Mouse (Mus musculus) inflammation-experienced regulatory T-cells, adult 16 weeks (primary cell): ENCODE measurements around the gene E2f8. TPM values are rescaled to one million over a fixed set of nuclear protein-coding genes. Genes with fewer than 3 reads are reported as not detected.

Experiments
- polyA plus RNA-seq: library from polyadenylated mRNA; unstranded; fragments of 100-300 nt; shearing (Covaris generic); gene quantifications from one replicate; pipeline ENCODE4 v1.2.1, GENCODE M21; 2017

The E2f8 gene
- 2.4 TPM for polyA plus RNA-seq

DNA sequence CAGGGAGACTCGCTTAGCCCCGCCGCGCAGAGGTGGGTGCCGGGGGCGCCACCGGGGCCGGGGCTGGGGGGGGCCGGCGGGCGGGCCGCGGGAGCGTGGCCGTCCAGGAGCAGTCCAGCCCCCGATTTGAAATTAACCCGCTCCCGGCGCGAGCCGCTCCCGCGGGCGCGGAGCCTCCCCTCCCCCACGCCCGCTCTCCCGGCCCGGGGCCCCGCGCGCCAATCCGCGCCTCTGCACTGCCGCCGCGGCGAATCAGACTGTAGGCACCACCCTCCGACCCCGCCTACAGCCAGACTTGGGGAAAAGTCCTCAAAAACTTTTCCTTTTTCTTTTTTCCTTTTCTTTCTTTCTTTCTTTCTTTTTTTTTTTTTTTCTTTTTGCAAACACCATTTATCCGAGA, at the start of gene E2f8:
TSS of gene E2f8 (minus strand) at position 111 of the 400 bp plus-strand sequence.

DNA sequence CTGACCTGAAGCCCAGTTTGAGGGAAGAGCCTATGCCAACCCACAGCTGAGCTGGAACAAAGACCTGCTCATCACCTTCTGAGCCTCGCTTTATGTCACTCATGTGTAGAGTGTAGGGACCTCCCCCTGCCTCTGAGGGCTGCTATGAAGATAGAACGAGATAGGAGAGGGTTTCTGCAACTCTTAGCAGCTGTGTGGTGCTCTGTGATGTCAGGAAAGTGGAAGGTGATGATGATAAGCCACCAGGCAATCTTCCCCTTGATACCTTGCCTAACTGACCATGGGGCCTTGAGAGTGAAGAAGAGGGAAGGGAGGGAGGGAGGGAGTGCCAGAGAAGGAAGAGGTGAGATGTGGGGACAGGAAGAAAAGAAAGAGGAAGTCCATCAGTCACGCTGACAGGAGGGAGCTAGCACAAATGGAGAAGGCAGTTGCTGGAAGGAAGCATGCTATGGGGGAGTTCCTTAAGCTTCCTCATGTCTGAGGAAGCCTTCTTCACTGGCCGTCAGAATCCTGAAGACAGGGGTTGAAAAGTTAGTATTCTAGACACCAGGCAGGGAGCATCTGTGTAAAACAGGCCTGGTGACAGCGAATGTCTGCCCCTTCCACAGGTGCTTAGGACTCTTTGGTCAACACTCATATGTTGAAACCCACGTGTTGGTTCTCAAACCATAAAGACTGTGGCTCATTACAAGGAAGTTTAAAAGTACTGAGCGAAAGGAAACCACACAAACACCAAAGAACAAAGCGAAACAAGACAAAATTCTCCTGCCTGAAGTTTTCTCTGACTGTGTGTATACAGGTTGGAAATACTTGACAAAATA, 27.3 kb upstream of the E2f8 start, which contains the start of gene Nav2:
TSS of gene Nav2 (plus strand) at position 196 of the 821 bp plus-strand sequence.

DNA sequence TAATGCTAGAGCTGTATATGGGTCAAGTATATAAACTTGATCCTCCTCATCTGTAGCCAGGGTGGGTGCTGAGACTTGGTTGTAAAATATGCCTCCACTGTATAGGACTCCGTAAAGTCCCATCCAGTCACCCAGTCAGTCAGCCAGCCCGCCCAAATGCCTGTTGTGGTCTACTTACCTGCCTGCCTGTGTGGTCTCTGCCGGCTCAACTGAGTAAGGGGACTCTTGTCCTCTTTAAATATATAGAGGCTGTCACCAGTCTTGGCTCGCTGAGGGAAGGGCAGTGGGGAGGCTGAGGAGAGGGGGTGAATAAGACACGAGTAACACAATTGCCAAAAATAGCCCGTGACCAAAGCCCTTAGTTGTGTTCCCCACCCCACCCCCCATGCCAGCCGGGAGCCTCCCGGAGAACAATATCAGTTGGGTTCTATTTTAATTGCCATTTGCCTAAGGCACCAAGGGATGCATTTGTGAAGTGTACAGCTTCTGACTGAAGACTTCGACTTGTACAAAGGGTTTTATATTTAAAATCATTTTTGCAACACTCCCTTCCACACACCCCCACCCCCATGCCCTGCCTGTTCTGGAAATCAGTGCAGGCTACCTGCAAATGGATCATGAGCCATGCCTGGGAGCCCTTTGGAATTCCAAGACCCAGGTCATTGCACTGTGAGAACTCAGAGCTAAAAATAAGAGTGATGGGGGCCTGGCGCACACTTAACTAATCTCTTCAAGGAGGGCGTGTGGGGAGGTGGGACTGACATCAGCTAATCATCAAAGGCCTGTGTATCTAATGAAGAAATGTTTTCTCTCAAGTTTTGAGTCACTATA, 33.4 kb downstream of the E2f8 start, which contains the start of gene Csrp3:
TSS of gene Csrp3 (minus strand) at position 214 of the 831 bp plus-strand sequence.

Other genes with a start within 250 kb of the E2f8 start
- gene Mrgprb3, start 237.8 kb downstream of the E2f8 start, polyA plus RNA-seq = not detected
- gene Zdhhc13, start 92.6 kb downstream of the E2f8 start, polyA plus RNA-seq = 44.9 TPM
- not detected for gene Csrp3, start 33.6 kb downstream of the E2f8 start, polyA plus RNA-seq
- gene Nav2, start 27.1 kb upstream of the E2f8 start, polyA plus RNA-seq = 34.0 TPM